Mouse (Mus musculus) retina, adult 2 months (tissue): ENCODE results near the gene Myo3a.

Source experiments
- DNase-seq: peaks from one replicate; pipeline ENCODE4 v3.0.0-alpha.2; 2012; ENCODE audit warnings: low read depth, low spot score

Myo3a gene

DNA sequence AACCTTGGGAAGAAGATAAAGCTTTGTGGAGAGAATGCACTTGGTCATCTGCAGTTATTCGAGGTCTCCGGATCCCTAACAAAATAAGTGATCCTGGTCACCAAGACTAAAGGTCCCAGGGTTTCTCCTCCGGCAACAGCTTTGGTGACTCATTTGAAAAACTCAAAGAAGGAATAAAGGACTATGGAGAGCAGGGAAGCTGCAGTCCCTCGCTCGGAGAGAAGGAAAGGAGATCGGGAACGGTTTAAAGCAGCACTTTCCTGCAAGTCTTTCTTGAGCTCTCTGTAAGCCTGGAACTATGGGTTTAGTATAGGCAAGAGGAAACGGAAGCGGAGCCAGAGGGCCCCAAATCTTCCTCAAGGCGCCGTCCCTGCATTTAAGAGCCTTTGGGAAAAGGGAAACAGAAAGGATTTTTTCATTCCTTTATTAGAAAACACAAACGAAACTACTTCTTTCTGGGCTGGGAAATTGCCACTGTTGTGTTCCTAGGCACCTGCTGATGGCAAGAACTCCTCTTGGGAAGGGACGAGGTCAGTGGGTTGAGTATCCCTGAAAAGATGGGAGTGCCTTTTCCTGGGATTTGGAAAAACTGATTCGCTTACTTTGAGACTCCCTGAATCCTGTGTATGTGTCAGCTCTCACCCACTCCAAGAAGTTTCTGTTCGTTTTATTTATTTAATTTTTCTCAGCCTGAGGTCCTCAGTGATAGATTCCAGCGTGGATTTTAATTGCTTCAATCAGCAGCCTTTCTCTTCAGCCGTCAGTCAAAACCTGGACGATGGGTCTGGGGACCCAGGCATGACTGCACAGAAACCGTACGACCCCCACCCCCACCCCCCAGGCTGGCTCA lies 393.9 kb downstream of the Myo3a start:
- DNase-seq: no peak

DNA sequence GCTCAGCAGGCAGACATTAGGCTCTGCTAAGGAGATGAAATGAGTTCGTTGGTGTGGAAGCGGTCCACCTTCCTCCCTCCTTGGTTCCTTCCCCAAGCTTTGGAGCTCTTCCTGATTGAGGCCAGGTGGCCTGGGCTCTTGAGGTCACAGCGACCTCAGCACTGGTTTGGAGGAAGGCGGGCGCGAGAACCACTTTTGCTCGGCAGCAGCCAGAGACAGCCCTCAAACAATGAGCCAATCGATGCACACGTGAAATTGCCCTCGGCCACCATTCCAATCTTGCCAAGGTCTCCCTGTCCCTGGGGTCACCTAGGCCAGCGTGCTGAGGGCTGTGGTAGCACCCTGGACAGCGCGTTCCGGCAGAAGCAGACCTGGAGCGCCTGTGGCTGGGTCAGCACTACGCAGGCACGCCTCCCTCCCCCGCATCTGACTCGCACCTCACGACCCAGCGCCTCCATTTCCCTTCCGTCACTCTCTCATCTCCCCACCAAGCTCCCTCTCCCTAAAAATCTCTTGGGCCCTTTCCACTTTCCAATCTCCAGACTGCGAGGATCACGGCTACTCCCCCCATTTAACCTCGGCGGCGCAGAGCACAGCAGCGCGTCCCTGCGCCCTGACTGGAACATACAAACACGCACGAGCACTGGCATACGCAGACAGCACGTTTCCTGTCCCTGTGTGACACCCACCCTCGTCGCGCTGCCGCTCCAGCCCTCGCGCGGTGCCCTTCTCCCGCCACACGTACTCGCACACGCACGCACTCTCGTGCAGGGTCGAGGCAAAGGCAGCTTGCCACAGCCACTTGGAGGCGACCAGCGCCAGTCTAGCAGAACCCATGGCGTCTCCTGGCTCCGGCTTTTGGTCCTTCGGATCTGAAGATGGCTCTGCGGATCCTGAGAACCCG lies 394.8 kb downstream of the Myo3a start, which contains the start of gene Gad2:
Gene Gad2 (plus strand): TSS at position 378 of the 904 bp plus-strand sequence.
- DNase-seq: no peak

DNA sequence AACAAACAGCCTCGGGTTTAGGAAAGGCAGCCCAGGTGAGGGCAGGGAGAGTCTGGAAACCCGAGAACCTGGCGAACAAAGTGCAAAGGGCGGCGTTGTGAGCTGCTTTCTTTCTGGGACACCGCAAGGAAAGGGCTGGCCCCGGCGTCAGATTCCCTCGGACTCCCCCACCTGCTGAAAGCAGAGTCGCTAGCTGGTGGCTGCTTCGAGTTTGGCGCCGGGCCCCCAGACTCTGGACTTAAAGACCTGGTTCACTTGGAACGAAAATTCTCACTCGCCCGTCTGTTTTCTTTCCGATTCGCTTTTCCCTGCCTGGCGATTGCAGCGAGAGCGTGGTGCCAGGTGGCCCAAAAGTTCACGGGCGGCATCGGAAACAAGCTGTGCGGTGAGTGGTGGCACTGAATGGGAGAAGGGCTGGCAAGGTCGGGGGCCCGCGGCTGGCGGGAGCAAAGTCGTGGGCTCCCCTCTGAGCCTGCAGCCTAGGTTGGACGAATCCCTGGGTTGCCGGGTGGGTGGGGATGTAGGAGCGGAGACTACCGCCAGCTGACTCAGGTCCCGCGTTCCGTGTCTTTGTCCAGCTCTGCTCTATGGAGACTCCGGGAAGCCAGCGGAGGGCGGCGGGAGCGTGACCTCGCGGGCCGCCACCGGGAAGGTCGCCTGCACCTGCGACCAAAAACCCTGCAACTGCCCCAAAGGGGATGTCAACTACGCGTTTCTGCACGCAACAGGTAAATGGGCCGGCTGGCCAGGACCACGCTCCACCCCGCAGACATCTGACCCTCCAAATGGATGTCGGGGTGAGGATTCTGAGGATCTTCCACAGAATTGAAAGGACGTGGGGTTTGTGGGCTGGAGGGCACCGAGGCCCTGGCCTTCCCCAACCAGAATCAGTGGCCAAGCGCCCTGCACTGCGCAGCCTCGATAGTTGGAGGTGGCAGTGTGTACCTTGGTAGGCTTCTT lies 396.1 kb downstream of the Myo3a start:
- no peak for DNase-seq

DNA sequence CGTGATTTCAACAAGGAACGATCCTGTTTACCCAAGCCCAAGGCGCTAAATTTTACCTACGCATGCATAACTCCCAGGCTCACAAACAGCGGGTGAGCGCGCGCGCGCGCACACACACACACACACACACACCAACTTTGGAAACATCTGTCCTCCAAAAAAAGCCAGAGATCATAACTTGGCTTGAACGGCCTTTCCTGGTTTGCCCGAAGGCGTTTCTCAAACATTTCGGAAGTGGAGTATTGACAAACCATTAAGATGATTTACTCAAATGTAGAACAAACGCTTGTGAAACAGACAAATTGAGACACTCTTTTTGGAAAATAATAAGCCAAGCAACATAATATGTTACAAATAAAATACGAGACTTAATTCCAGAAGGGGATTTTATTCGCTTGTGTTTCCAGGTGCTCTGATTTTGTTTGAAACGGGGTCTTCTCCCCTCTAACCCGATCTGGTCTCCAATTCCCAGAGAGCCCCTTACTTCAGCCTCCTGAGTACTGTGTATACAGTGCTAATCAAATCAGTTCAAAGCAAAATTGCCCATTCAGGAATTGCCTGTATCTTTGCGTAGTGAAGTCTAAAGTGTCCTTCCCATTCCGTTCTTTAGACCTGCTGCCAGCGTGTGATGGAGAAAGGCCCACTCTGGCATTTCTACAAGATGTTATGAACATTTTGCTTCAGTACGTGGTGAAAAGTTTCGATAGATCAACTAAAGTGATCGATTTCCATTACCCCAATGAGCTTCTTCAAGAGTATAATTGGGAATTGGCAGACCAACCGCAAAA lies 397.1 kb downstream of the Myo3a start:
- no peak for DNase-seq

DNA sequence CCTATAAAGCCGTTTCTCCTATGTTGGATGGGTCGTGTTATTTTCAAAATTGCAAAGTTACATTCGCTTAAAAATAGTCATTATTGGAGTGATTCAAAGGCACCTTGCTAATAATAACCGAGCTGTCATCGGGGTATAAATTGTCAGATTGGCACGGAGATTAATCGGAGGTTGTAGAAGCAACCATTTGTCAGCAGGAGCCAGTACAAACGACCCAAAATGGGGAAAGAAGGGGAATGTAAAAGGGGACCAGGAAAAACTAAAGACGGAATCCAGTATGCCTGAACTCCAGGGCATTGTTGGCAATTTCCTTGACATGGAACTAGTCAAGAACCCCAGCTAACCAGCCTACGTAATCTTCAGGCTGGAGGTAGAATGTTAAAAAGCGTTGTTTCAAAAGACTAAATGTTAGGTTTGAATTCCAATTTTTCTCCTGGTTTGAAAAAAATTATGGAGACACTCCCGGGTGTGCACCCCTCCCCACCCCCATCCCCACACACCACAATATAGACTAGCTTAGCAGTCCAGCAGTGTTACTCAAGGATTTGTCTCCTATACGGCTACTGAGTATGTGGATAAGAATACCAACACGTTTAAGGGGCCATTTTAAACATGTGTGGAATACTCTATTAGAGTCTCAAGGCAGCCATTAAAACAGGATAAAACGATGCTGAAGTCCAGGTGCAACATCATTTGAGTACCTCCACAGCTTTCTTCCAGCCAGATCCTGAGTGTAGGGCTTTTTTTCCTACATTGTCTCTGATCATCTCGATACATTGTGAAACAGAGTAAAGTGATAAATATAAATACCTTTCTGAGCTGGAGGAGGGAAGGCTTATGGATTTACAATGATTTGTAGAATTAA lies 398.0 kb downstream of the Myo3a start:
- no peak for DNase-seq

DNA sequence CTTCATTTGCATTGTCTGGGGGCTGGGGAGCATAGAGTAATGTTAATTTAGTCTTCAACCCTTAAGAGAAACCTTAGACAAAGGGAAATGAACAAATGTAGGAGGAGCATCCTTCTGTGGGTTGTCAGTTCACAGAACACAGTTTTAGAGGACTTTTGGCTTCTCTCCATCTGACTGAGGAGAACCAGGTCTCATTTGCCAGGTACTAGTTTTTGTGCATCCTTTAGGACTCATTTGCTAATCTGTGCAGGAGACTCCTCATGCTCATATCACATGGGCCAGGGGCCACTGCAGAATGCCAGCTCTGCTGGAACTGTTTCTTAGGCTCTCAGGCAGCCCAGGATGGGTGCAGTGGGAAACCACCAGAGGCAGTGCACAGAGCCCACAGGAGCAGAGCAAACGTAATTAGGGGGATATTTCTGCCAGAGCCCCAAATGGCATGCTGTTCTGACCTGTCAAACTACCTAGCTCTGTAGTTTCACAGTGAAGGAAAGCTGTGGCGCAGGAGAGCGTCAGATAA lies 399.9 kb downstream of the Myo3a start:
- no peak for DNase-seq

DNA sequence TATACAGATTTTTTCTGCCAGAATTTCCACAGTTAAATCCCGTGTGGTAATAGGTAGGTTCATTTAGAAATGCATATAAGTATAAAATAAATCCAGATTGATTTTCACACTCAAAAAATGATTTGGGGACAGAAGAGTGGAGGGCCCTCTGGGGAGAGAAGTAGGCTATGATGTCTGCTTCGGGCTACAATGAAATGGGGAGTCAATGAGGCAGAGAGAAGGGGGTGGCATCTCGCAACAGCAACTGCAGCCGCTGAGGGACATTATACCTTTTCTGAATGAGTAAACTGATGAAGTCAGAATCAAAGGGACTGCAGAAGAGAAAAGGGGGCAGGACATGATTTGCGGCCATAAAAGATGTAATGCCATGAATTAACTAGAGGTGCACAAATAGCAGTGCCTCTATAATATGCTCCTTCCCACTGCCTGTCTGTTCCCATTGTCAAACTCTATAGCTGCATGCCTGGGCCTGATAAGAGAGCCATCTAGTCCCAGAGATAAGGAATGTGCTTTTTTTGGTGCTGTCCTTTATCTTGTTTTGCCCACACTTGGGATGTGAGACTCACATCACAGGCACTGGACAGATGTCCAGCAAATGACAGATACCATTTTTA lies 400.6 kb downstream of the Myo3a start:
- DNase-seq: no peak

DNA sequence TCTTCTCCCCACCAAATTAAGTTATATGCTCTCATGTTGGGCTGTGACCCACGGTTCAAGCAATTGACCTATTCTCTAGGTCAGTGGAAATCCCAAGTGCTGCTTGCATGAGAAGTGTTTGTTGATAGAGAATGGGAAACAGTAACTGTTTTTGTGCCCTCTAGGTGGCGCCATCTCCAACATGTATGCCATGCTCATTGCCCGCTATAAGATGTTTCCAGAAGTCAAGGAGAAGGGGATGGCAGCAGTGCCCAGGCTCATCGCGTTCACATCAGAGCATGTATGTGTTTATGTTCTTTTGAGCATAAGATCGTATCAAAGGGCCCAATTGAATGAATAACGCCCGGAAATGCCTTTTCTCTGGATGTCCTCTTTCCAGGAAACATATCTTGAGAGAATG lies 407.5 kb downstream of the Myo3a start:
- DNase-seq: no peak

DNA sequence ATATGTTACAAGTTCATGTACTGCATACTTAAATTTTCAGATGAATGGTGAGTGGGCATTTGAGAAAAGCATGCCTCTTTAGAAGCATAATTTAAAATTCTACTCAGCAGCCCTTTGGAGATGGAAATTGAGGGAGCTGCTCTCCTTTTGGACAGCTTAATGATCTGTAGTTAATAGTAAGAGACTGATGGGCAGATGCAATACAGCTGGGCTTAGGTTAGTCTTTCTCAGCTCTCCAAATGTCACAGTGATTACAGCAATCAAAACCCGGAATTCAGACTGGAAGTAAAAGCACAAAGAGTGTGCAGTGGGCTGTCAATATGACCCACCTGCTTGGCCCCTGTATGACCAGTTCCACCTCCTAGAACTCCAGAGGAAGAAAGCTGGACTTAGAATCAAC lies 418.8 kb downstream of the Myo3a start:
- DNase-seq: no peak

DNA sequence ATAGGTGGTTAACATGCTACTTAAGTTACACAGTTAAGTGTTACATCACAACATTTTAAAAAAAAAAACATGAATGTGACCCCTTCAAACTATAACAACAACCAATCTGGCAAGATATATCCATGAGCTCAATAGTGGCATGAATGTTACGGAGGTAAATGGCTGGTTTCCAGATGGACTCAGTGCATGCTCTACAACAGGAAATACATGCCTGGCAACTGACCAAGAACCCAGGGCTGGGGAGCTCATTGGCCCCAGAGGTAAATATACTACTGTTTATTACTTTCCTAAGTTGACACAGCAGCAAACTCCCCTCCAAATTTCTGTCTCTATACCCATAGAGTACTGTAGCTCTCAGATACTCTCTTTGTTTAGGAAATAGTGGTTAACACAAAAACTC lies 421.1 kb downstream of the Myo3a start:
- DNase-seq: no peak

DNA sequence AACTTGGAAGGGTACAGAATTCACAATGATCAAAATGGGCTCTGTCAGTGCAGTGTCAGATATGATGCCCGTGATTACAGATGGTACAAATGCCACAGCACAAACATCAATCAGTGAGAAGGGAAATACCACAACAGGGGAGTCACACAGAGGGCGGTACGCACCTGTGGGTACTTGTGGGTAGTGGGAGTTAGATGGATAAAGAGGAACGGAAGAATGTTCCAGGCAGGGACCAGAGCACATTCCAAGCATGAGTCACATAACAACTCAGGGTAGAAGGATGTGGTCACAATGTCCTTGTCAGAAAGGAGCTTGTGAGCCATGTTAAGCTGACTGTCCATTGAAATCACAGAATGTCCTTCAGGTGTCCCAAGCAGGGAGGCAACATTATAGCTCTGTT lies 424.5 kb downstream of the Myo3a start:
- no peak for DNase-seq

DNA sequence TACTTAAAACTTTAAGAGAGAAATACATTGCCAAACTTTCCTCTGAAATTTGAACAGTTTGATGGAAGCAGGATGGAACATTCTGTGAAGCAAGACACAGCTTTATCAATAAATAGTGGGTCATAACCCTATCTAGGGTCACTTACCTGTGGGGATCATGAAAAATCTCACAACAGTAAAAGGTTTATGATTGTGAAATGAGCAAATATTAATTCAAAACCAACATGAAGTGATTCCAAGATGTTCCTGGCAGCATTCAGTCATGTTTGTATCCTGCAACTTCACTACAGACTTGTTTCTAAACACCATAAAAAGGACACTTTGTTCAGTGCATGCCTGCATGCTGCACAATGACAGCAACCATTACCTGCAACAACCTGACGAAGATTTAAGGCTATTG lies 436.4 kb downstream of the Myo3a start:
- DNase-seq: no peak
